Mouse (Mus musculus) embryo, embryonic 9.5 days (tissue): ENCODE data around the gene Myog.
"Not testable (repeated sequence)": the region's sequence is repeated elsewhere in the genome, so short reads cannot be mapped to it uniquely, and the experiment has no call there.

Source experiments
- DNase-seq: peaks from one replicate; pipeline ENCODE4 v3.0.0-alpha.2; 2017; ENCODE audit errors: extremely low spot score

Myog gene

DNA sequence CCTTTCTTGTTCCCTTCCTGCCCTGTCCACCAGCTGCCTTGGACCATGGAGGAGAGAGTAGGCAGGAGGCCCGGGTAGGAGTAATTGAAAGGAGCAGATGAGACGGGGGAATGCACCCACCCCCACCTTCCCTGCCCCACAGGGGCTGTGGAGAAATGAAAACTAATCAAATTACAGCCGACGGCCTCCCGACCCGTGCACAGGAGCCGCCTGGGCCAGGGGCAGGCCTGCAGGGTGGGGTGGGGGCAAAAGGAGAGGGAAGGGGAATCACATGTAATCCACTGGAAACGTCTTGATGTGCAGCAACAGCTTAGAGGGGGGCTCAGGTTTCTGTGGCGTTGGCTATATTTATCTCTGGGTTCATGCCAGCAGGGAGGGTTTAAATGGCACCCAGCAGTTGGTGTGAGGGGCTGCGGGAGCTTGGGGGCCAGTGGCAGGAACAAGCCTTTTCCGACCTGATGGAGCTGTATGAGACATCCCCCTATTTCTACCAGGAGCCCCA lies at the start of gene Myog:
Myog (plus strand) TSS at position 392 of the 502 bp plus-strand sequence.
- no peak for DNase-seq

DNA sequence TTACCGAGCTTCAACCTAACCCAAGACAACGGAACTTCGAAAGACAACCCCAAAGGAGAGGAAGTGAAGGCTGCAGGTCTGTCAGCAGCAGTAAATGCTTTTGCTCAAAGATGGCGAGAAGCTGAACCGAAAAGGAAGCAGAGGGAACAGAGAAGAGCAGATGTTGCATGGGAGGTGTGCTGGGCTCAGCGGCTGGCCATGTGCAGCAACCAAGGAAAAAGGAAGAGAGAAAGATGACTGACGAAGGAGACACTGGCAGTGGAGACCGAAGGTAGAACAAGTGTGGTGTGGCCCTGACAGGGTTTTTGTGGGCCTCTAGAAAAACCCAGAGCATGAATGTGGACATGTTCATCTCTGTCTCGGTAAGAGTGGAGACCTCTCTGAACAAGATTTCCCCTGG lies 49.1 kb upstream of the Myog start:
- DNase-seq, result no peak

- no peak for DNase-seq
These were observed 48.5 kb upstream of the Myog start for GRCm38 (mm10) chr1:134241298-134241697.

DNA sequence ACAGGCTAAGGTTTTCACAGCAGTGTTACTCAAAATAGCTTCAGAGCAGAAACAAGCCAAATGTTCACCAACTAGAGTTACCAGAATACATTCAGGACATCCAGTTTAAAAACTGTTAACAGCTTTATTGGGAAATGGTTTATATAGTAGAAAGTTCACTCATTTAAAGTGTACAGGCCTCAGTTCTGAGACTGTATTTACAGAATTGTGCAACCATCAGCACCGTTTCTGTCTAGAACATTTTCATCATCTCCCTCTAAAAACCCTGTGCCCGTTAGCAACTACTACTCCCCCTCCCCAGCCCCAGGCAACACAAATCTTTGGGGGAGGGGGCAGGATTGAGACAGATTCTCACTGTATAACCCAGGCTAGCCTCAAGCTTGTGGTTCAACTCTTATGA lies 47.5 kb upstream of the Myog start:
- no peak for DNase-seq

- DNase-seq, result no peak
These were observed 46.3 kb upstream of the Myog start for GRCm38 (mm10) chr1:134243505-134243904.

GRCm38 (mm10) chr1:134243948-134244914 lies 45.6 kb upstream of the Myog start:
- peak; percentile 89 for DNase-seq

- no peak for DNase-seq
These were observed 44.6 kb upstream of the Myog start for GRCm38 (mm10) chr1:134245004-134245717.

DNA sequence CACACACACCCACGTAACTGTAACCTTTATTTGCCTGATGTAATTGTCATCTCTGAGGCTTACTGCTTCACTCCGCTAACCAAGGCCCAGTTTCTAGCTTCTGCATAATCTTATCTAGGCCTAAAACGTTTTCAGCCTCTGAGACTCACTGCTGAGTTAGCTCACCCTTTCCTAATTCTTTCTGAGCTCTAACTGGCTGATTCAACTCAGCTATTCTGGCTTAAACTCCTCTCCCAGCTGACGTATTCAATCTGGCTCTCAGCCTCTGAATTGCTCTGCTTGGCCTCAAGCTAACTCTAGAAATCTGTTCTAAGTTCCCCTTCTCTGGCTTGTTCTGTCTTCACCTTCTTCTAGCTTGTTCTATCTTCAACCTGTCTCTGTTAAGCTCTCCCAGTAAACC lies 43.2 kb upstream of the Myog start:
- no peak for DNase-seq

DNA sequence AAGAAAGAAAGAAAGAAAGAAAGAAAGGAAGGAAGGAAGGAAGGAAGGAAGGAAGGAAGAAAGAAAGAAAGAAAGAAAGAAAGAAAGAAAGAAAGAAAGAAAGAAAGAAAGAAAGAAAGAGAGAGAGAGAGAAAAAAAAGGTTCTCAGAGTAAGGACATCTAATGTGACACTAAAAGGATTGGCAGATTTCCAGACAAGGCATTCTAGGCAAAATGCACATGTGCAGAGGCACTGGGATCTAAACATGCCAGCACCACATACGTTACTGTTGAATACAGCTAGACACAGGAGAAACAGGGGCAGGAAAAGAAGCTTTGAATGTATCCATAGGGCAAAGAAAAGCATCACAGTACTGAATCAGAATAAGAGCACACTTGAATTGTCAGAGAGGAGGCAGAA lies 40.1 kb upstream of the Myog start:
- not testable (repeated sequence) for DNase-seq

DNA sequence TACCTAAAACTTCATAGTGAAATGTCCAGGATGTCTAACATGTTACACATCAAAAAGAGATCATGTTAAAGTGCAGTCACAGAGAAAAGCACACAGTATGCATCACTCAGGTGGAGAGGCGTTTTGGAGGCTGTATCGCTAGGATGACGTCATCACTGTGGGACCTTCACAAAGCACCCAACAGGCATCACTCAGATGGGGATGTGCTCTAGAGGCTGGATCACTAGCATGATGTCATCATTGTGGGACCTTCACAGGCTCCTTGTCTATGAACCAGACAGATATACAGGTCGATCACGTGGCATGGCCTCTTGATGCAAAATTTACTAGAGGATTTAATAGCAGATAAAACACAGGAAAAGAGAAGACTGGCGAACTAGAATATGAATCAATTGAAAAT lies 25.4 kb upstream of the Myog start:
- no peak for DNase-seq

GRCm38 (mm10) chr1:134265797-134266196 lies 24.0 kb upstream of the Myog start:
- DNase-seq, result no peak

DNA sequence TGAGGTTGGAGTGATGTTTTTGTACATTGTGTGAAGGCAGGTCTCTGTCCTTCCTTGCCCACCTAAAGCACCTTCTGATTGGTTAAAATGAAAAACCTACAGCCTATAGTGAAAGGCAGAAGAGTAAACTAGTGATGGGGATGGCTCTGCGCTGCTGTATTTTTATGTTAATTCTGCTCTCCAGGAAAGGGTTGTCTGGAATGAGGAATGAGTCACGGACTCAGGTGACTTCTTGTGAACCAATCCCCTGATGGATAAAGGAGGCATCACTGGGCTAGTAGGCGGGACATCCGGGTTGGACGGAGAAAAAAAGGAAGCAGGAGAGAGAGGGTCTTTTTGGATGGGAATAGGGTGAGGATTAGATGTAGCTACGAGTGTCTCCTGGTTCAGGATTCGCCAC lies 19.8 kb upstream of the Myog start:
- DNase-seq, result no peak

DNA sequence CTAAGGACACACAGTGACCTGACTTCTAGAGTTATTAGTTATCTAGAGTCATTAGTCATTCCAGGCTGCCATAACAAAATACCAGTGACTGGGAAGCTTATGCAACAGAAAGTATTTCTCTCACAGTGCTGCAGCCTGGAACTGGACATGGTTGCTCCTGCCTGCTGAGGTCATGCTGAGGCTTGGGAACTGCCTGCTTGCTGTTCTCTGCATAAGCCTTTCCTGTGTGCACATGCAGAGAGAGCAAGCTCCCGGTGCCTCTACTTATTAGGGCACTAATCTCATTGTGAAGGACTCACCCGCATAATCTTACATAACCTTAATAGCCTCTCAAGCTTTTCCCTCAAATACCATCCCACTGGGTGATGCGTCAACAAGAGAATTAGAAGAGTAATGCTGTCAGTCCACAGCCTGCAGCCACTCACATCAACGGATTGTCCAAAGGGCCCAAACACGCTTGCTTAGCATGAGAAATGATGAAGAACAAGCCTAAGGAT lies 17.0 kb upstream of the Myog start:
- no peak for DNase-seq

DNA sequence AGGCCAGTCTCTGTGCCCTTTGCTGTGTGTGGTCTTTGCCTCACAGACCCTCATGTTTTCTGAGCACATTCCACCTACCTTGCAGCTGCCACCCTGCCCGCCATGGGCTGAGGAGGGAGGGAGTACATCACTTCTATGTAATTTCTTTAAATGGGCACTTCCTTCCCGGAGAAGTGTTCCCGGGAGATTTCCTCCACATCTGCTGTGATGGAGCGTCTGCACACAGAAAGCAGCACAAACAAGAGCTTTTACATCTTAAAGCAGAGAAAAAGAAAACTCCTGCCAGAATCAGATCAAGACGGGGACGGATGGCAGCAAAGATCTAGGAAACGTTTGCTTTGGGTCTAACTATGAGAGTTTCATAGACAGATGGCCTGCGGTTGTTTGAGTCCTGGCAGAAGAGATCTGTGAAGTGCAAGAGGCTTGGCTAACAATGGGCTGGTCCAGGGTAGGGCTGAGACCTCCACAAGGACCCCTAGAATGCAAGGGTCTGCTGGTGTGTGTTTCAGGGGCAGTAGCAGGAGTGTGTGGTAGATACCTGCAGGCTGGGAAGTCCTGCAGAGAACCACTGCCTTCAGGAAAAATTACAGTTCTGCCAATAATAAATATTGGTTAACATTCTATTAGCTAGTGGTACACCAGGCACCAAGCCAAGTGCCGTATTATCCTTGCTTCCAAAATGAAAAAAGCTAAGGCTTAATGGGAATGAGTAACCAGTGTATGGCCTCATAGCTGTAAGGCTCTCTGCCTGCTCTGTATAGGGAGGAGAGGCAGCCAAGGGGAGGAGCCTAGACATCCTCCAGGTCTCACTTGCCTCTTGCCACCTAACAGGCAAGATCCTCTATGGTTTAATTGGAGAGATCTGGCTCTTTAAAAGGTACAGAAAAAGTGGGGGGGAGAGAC lies 16.0 kb upstream of the Myog start:
- no peak for DNase-seq

GRCm38 (mm10) chr1:134274483-134274920 lies 15.3 kb upstream of the Myog start:
- no peak for DNase-seq

- no peak for DNase-seq
These were observed 13.9 kb upstream of the Myog start for GRCm38 (mm10) chr1:134275616-134276464.

- DNase-seq, result no peak
These were observed 13.0 kb upstream of the Myog start for GRCm38 (mm10) chr1:134276823-134277222.

DNA sequence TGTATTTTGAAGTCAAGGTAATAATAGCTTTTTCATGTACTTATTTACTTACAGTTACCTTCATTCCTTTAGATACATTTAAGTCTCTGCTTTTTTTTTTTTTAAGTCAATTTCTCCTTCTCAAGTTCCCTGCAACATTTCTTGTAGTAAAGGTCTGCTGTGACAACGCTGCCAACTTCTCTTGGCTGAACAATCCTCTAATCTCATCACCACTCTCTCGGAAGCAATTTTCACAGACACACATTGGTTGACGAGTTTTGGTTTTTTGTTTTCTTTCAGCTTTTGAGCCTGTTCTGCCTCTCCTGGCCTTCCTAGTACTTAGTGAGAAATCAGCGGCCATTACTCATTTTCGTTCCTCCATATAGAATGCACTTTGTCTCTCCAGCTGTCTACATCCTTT lies 9.6 kb upstream of the Myog start:
- DNase-seq, result no peak

GRCm38 (mm10) chr1:134281563-134281962 lies 8.2 kb upstream of the Myog start:
- DNase-seq, result no peak

DNA sequence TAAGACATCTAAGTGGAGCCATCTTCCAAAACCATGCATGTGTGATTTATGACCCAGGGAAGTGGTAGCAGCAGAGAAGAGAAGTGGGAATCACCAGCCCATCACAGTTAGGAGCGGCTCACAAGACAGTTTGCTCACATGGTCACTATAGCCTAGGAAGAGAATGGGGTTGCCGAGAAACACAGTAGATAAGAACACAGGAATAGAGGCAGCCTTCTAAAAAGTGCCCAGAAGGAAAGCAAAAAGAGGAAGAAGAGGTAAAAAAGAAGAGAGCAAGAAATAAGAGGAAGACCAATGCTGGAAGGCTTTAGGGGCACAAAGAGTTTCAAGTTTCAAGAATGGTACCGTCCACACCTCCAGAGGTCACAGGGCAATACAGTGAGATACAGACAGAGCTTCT lies 7.4 kb upstream of the Myog start:
- no peak for DNase-seq

DNA sequence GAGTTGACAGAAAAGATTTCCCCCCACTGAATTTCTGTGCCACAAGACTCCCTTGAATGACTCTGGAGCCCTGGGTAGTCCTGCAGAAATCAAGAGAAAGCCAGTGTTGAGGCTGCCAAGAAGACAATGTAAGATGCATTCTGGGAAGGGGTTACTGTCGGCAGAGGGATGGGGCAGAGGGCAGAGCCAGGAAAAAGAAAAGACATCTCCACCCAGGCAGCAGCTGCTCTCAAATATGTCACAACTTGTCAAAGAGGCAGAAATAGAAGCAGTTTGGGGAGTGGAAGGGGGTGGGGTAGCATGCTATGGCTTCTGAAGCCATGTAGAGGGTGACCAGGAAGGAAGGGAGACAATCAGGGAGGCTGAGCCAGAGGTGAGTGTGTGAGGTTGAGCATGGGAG lies 6.7 kb upstream of the Myog start:
- DNase-seq, result no peak
